Mouse (Mus musculus) liver, adult 2 months (tissue): ENCODE measurements around the gene Crtc2. TPM values are rescaled to one million over a fixed set of nuclear protein-coding genes. Genes with fewer than 3 reads are reported as not detected.

Source experiments
- DNase-seq: peaks from one replicate; pipeline ENCODE4 v3.0.0-alpha.2; 2011; ENCODE audit warnings: low read depth, low spot score; ENCODE audit errors: extremely low read depth
- H3K27ac ChIP-seq: fragments of 200-500 bp; replicated peaks from 2 replicates; pipeline ENCODE4 v1.5.1; 2012; ENCODE audit warnings: low read depth, mild to moderate bottlenecking, control low read depth, inconsistent platforms, low read length; ENCODE audit not compliant: insufficient read depth
- H3K27me3 ChIP-seq: fragments of 200-500 bp; 2 replicates; pipeline ENCODE4 v1.6.1; 2012; ENCODE audit warnings: mild to moderate bottlenecking, moderate library complexity, low read length, inconsistent platforms; ENCODE audit not compliant: control insufficient read depth, insufficient read depth
- H3K36me3 ChIP-seq: fragments of 200-500 bp; 2 replicates; pipeline ENCODE4 v1.6.1; 2012; ENCODE audit warnings: low read length, inconsistent platforms; ENCODE audit not compliant: control insufficient read depth, insufficient read depth
- H3K4me1 ChIP-seq: fragments of 200-500 bp; 2 replicates; pipeline ENCODE4 v1.6.1; 2011; ENCODE audit warnings: low read length; ENCODE audit not compliant: control insufficient read depth, insufficient read depth
- H3K4me3 ChIP-seq: fragments of 200-500 bp; 2 replicates; pipeline ENCODE4 v1.5.1; 2011; ENCODE audit warnings: low read depth, mild to moderate bottlenecking, control low read depth, low read length, moderate library complexity; ENCODE audit not compliant: insufficient read depth
- H3K79me2 ChIP-seq: fragments of 200-500 bp; 2 replicates; pipeline ENCODE4 v1.6.1; 2012; ENCODE audit warnings: inconsistent platforms, mild to moderate bottlenecking, low read length, moderate library complexity; ENCODE audit not compliant: control insufficient read depth, insufficient read depth
- H3K9ac ChIP-seq: fragments of 200-500 bp; 2 replicates; pipeline ENCODE4 v1.6.1; 2012; ENCODE audit warnings: low read depth, mild to moderate bottlenecking, control low read depth, inconsistent platforms, low read length
- CTCF ChIP-seq: fragments of 200-500 bp; IDR thresholded peaks from 2 replicates; pipeline ENCODE4 v1.5.1; 2011; ENCODE audit warnings: low read depth, low read length, control low read depth
- POLR2A ChIP-seq: fragments of 200-500 bp; IDR thresholded peaks from 2 replicates; pipeline ENCODE4 v1.6.1; 2011; ENCODE audit warnings: low read length, control low read depth; ENCODE audit not compliant: insufficient read depth; ENCODE audit errors: extremely low read depth
- WGBS: fragments of 180-500 bp; shearing (Covaris S2); methylation state at CpG from one replicate; pipeline ENCODE4 v1.1.7; 2018; 5-methylcytosine and 5-hydroxymethylcytosine counted together
- polyA plus RNA-seq: library from polyadenylated mRNA; depleted of rRNA; stranded (reverse); fragments of >200 nt; gene quantifications from 2 replicates; pipeline ENCODE4 v1.2.3, GENCODE M21; 2012
- total RNA-seq: library from RNA; depleted of rRNA; stranded (reverse); fragments of >200 nt; gene quantifications from 2 replicates; pipeline ENCODE4 v1.2.3, GENCODE M21; 2014

Crtc2 gene
- total and polyA plus RNA-seq, 2 experiments = 6.8 to 34.4 TPM

DNA sequence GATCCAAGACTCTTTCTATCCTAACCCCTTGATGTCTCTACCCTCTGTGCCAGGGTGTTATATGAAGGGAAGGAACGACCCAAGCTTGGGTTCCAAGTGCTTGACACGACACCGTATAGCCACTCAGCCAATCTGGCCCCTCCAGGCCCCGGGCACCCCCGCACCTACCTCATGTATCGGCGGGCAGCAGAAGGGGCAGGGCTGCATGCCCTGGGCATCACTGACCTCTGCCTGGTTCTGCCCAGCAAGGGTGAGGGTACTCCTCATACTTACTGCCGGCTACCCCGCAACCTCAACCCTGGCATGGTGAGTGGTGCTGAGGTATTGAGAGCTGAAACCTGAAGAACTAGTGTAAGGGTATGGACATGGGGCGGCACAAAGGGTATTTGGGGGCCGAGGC lies 14.2 kb downstream of the Crtc2 start:
- no peak for TF ChIP-seq POLR2A
- Histone ChIP-seq H3K36me3 (no peaks in the 10 kb centered on the region), H3K27me3 (no peaks in the 10 kb centered on the region), H3K9ac (no peak overlapping the region), H3K4me3 (no peak overlapping the region), H3K4me1 (peaks cover 4% of the 10 kb centered on the region), H3K27ac (no peak overlapping the region), H3K79me2 (no peaks in the 10 kb centered on the region)
- 96% methylated on average over 11 of the region's 11 CpGs for WGBS
- no peak for DNase-seq

DNA sequence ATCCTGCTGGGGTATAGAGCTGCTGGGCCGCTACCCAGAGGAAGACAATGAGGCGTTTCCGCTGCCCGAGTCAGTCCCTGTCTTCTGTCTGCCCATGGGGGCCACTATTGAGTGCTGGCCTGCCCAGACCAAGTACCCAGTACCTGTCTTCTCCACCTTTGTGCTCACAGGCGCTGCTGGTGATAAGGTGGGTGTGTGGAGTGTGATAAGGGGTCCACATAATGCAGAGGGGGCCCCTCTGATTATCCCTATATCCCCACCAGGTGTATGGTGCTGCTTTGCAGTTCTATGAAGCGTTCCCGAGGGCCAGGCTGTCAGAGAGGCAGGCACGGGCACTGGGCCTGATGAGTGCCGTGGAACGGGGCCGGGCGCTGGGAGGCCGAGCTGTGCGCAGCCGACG lies 15.0 kb downstream of the Crtc2 start:
- no peaks in the 10 kb centered on the region for H3K27me3 ChIP-seq
- peaks cover 2% of the 10 kb centered on the region; the same call in 1 of the 2 replicates for H3K36me3 ChIP-seq
- no peak overlapping the region for H3K4me3 ChIP-seq
- H3K79me2 ChIP-seq = no peaks in the 10 kb centered on the region
- peaks cover 4% of the 10 kb centered on the region for H3K4me1 ChIP-seq
- H3K9ac ChIP-seq = no peak overlapping the region
- DNase-seq = no peak
- WGBS = 96% methylated on average over 16 of the region's 16 CpGs
- TF ChIP-seq POLR2A (no peak), CTCF (no peak)
- H3K27ac ChIP-seq = no peak overlapping the region

DNA sequence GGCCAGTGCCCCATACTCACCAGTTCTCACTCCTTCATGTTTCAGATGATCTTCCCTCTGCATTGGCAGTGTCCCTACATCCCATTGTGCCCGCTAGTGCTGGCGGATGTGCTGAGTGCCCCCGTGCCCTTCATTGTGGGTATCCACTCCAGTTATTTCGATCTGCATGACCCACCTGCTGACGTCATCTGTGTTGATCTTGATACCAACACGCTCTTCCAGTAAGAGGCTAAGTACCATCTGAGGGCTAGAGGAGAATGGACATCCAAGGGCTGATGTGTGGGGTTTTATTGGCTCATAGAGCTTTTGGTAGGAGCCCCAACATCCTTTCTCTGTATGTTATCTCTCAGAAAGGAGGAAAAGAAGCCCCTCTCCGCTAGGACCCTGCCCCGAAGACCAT lies 16.8 kb downstream of the Crtc2 start:
- no peak overlapping the region for H3K27ac ChIP-seq
- H3K9ac ChIP-seq = no peak overlapping the region
- no peak for DNase-seq
- no peaks in the 10 kb centered on the region for H3K79me2 ChIP-seq
- 92% methylated on average over 8 of the region's 8 CpGs for WGBS
- no peak overlapping the region for H3K4me3 ChIP-seq
- no peaks in the 10 kb centered on the region for H3K27me3 ChIP-seq
- no peaks in the 10 kb centered on the region for H3K4me1 ChIP-seq
- TF ChIP-seq CTCF = no peak
- no peak for TF ChIP-seq POLR2A
- peaks cover 4% of the 10 kb centered on the region; the same call in 1 of the 2 replicates for H3K36me3 ChIP-seq

DNA sequence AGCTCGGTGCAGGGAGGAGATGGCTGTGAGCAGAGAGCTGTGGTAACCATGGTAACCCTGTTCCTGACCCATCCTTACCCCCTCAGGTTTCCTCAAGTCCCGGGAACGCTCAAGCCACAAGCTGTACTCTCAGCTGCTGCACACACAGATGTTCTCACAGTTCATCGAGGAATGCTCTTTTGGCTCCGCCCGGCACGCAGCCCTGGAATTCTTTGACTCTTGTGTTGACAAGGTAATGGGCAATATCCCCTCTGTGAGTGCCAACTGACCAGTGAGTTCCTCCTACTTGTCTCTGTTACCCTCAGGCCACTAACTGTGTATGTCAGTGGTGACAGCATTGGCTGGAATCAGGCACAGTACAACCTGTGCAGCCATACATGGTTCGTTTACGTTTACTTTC lies 18.2 kb downstream of the Crtc2 start:
- TF ChIP-seq POLR2A = no peak
- TF ChIP-seq CTCF = no peak
- H3K4me3 ChIP-seq = no peak overlapping the region
- H3K27ac ChIP-seq = no peak overlapping the region
- no peaks in the 10 kb centered on the region for H3K79me2 ChIP-seq
- no peak for DNase-seq
- no peak overlapping the region for H3K9ac ChIP-seq
- H3K36me3 ChIP-seq = peaks cover 4% of the 10 kb centered on the region; the same call in 1 of the 2 replicates
- no peaks in the 10 kb centered on the region for H3K27me3 ChIP-seq
- WGBS = 86% methylated on average over 9 of the region's 9 CpGs
- no peaks in the 10 kb centered on the region for H3K4me1 ChIP-seq

DNA sequence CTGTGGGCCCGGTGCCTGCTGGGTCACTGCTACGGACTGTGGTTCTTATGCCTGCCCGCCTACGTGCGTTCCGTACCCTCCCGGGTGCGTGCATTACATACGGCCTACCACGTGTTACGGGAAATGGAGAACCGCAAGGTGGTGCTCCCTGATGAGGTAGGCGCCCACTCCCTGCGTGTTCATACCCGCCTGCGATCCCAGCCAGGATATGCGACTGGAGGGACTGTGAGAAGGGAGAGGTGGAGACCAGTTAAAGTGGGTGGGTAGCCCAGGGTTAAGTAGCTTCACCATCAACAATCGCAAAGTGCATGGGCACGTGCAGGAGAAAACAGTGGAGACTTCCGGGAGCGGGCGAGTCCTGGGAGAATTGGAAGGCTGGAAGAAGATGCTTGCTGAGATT lies 19.9 kb downstream of the Crtc2 start:
- no peaks in the 10 kb centered on the region for H3K27me3 ChIP-seq
- H3K4me1 ChIP-seq = no peaks in the 10 kb centered on the region
- H3K27ac ChIP-seq = no peak overlapping the region
- TF ChIP-seq POLR2A (no peak), CTCF (no peak)
- H3K79me2 ChIP-seq = no peaks in the 10 kb centered on the region
- no peak overlapping the region for H3K4me3 ChIP-seq
- WGBS = 95% methylated on average over 22 of the region's 22 CpGs
- H3K36me3 ChIP-seq = peaks cover 4% of the 10 kb centered on the region; the same call in 1 of the 2 replicates
- H3K9ac ChIP-seq = no peak overlapping the region
- no peak for DNase-seq

DNA sequence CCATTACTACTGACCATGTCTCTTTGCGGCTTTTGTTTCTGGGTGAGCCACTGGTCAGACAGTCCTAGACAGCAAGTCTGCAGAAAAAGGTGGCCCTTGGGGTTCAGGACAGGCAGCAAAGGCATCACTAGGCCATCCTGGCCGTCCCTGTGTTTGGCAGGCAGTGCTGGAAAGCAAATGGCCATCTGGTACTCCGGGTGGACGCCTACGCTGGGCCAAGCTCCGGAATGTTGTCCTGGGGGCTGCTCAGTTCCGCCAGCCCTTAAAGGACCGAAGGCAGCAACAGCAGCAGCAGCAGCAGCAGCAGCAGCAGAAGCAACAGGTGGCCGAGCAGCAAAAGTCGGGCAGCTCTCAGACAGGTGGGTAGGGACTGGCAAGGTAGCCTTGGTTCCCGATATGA lies 21.3 kb downstream of the Crtc2 start:
- no peaks in the 10 kb centered on the region for H3K4me1 ChIP-seq
- no peak overlapping the region for H3K4me3 ChIP-seq
- 92% methylated on average over 11 of the region's 11 CpGs for WGBS
- no peak overlapping the region for H3K9ac ChIP-seq
- H3K27me3 ChIP-seq = no peaks in the 10 kb centered on the region
- H3K79me2 ChIP-seq = no peaks in the 10 kb centered on the region
- TF ChIP-seq CTCF (no peak), POLR2A (no peak)
- DNase-seq = no peak
- H3K27ac ChIP-seq = no peak overlapping the region
- peaks cover 9% of the 10 kb centered on the region for H3K36me3 ChIP-seq
